Mouse (Mus musculus) embryonic facial prominence, embryonic 14.5 days (tissue): ENCODE data around the gene Gm3002. TPM values are rescaled to one million over a fixed set of nuclear protein-coding genes. Genes with fewer than 3 reads are reported as not detected.
"Not testable (repeated sequence)": the region's sequence is repeated elsewhere in the genome, so short reads cannot be mapped to it uniquely, and the experiment has no call there.

ENCODE experiments used
- ATAC-seq: fragments of 200-750 bp; cut with Nextera tagmentation; 2 replicates; pipeline ENCODE4 v1.8.0; 2017; ENCODE audit warnings: low read depth, moderate number of reproducible peaks, moderate TSS enrichment
- DNase-seq: peaks from one replicate; pipeline ENCODE4 v3.0.0-alpha.2; 2015; ENCODE audit warnings: low spot score
- H3K27ac ChIP-seq: fragments of 300-500 bp; sonication (generic); replicated peaks from 2 replicates; pipeline ENCODE4 v1.5.1; 2014; ENCODE audit warnings: low read depth, mild to moderate bottlenecking, low read length, moderate library complexity
- H3K27me3 ChIP-seq: fragments of 300-500 bp; sonication (generic); replicated peaks from 2 replicates; pipeline ENCODE4 v1.6.1; 2014; ENCODE audit warnings: low read length; ENCODE audit not compliant: control insufficient read depth, insufficient read depth
- H3K36me3 ChIP-seq: fragments of 300-500 bp; sonication (generic); 2 replicates; pipeline ENCODE4 v1.6.1; 2014; ENCODE audit warnings: low read length, mixed read lengths; ENCODE audit not compliant: control insufficient read depth, insufficient read depth
- H3K4me1 ChIP-seq: fragments of 300-500 bp; sonication (generic); 2 replicates; pipeline ENCODE4 v1.6.1; 2014; ENCODE audit warnings: antibody characterized with exemption, low read length; ENCODE audit not compliant: control insufficient read depth, insufficient read depth
- H3K4me2 ChIP-seq: fragments of 300-500 bp; sonication (generic); 2 replicates; pipeline ENCODE4 v1.6.1; 2014; ENCODE audit warnings: low read depth, mild to moderate bottlenecking, low read length, moderate library complexity, mixed read lengths
- H3K4me3 ChIP-seq: fragments of 300-500 bp; sonication (generic); 2 replicates; pipeline ENCODE4 v1.5.1; 2014; ENCODE audit warnings: low read depth, mild to moderate bottlenecking, low read length
- H3K9ac ChIP-seq: fragments of 300-500 bp; sonication (generic); 2 replicates; pipeline ENCODE4 v1.6.1; 2014; ENCODE audit warnings: low read depth, mild to moderate bottlenecking, low read length, moderate library complexity, mixed read lengths
- H3K9me3 ChIP-seq: fragments of 300-500 bp; sonication (generic); 2 replicates; pipeline ENCODE4 v1.6.1; 2016; ENCODE audit warnings: low read length; ENCODE audit not compliant: control insufficient read depth
- WGBS: fragments of 180-500 bp; shearing (Covaris S2); extraction: QIAGEN DNeasy Blood & Tissue Kit; methylation state at CpG from one replicate; pipeline ENCODE4 v1.1.7; 2014; 5-methylcytosine and 5-hydroxymethylcytosine counted together
- polyA plus RNA-seq: library from polyadenylated mRNA; unstranded; fragments of >200 nt; fragmentation: Nextera tagmentation; extraction: Ambion mirVana; gene quantifications from 2 replicates; pipeline ENCODE4 v1.2.1, GENCODE M21; 2014

The Gm3002 gene
- 0.18 and 0.34 TPM in 2 replicates for polyA plus RNA-seq

DNA sequence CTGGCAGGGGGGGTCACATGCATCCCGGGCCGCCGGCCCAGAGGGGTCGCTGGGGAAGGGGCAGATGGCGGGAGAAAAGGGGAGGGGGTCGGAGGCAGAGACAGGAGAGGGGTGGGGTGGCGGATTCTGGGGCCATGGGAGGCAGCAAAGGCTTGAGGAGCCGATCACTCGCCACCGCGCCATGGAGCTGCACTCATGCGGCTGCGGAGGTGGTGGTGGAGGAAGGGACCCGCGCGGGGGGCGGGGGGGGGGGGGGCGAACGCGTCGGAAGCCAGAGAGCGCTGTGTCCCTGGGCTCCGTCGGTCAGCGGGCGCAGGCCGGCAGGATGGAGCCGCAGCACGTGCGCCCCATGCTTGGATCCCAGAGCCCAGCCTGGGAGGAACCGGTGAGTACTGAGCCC, at the start of gene Gm3002:
Gene Gm3002 (plus strand): TSS at position 301 of the 400 bp plus-strand sequence.
- not testable (repeated sequence) for H3K4me3 ChIP-seq, H3K9me3 ChIP-seq, H3K9ac ChIP-seq, H3K36me3 ChIP-seq, H3K27ac ChIP-seq, DNase-seq, H3K4me2 ChIP-seq, H3K27me3 ChIP-seq, H3K4me1 ChIP-seq, ATAC-seq
- WGBS: no CpG with 5 or more reads among the region's 31 CpGs

DNA sequence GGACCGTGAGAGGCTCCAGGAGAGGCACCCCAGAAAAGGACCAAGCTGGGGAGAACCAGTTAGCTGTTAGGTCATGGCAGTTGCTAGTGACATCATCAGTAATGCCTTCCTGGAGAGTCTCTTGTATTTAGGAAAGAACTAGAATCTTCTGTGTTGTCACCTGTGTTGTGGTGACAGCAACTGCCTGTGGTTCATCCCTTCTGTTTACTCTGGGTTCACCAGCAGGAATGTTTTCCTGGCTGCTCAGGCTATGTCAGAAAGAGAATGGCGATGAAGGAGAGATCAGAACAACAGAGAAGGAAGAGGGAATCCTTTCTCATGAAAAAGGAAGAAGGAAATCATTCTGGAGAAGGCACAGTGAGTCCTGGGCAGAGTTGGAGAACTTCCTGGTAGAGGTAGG, 36.1 kb downstream of the Gm3002 start, which contains the start of gene Gm3033:
Gene Gm3033 (plus strand): TSS at position 301 of the 400 bp plus-strand sequence.
- ATAC-seq: not testable (repeated sequence)

DNA sequence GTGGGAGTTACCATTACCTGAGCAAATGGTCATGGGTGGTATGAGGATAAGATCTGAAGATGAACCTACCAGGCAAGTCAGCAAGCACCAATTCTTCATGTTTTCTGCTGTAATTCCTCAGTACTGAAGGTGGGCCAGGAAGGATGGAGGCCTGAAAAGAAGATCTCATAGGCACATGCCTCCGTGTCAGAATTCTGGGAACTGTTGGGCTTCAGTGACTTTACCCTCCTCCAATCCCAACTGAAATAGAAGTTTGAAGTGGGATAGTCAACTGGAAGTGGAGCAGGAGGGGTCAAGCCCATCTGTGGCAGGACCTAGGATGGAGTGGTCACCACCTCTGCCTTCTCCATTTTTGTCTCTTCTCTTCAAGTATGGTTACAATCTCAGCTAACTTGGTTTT, 74.0 kb downstream of the Gm3002 start, which contains the start of gene Gm2916:
Gene Gm2916 (plus strand): TSS at position 301 of the 400 bp plus-strand sequence.
- WGBS: no CpG with 5 or more reads among the region's 1 CpGs
- ATAC-seq, H3K4me1 ChIP-seq: not testable (repeated sequence)

More for the DNA sequence above, 36.1 kb downstream of the Gm3002 start, which contains the start of gene Gm3033:
- H3K9ac ChIP-seq, H3K36me3 ChIP-seq, H3K9me3 ChIP-seq, H3K27me3 ChIP-seq, H3K27ac ChIP-seq, H3K4me1 ChIP-seq, DNase-seq, H3K4me3 ChIP-seq, H3K4me2 ChIP-seq: not testable (repeated sequence)
- WGBS: no CpG with 5 or more reads among the region's 2 CpGs

DNA sequence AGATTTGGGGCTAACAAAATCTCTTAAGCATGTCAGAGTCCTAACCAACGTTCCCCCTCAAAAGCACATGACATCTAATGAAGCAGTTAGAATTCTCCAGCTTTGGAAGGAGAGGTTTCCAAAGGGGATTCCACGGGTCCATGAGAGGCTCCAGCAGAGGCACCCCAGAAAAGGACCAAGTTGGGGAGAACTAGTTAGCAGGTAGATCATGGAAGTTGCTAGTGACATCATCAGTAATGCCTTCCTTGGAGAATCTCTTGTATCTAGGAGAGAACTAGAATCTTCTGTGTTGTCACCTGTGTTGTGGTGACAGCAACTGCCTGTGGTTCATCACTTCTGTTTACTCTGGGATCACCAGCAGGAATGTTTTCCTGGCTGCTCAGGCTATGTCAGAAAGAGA, 121.6 kb downstream of the Gm3002 start, which contains the start of gene Gm3029:
Gene Gm3029 (plus strand): TSS at position 301 of the 400 bp plus-strand sequence.
- H3K4me2 ChIP-seq, ATAC-seq, H3K27me3 ChIP-seq, H3K9ac ChIP-seq, H3K36me3 ChIP-seq, H3K4me1 ChIP-seq, DNase-seq, H3K9me3 ChIP-seq, H3K27ac ChIP-seq, H3K4me3 ChIP-seq: not testable (repeated sequence)
- WGBS: no CpG with 5 or more reads among the region's 2 CpGs

More for the DNA sequence above, 74.0 kb downstream of the Gm3002 start, which contains the start of gene Gm2916:
- H3K27ac ChIP-seq, DNase-seq, H3K36me3 ChIP-seq, H3K4me2 ChIP-seq, H3K9me3 ChIP-seq, H3K4me3 ChIP-seq, H3K9ac ChIP-seq, H3K27me3 ChIP-seq: not testable (repeated sequence)

- DNase-seq, H3K27ac ChIP-seq, ATAC-seq, H3K27me3 ChIP-seq, H3K36me3 ChIP-seq, H3K4me3 ChIP-seq, H3K4me2 ChIP-seq, H3K9me3 ChIP-seq, H3K9ac ChIP-seq, H3K4me1 ChIP-seq: not testable (repeated sequence)
- no CpG with 5 or more reads among the region's 2 CpGs for WGBS
These were observed 153.4 kb downstream of the Gm3002 start, which contains the start of gene Gm3095 for GRCm38 (mm10) chr14:3963247-3963646. TSS of gene Gm3095 (plus strand) at chr14:3963547.

DNA sequence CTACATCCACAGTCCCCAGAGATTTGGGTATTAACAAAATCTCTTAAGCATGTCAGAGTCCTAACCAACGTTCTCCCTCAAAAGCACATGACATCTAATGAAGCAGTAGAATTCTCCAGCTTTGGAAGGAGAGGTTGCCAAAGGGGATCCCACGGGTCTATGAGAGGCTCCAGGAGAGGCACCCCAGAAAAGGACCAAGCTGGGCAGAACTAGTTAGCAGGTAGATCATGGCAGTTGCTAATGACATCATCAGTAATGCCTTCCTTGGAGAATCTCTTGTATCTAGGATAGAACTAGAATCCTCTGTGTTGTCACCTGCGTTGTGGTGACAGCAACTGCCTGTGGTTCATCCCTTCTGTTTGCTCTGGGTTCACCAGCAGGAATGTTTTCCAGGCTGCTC, 188.2 kb downstream of the Gm3002 start, which contains the start of gene Gm3099:
Gene Gm3099 (plus strand): TSS at position 301 of the 400 bp plus-strand sequence.
- not testable (repeated sequence) for H3K4me1 ChIP-seq, H3K27ac ChIP-seq, H3K4me3 ChIP-seq, H3K36me3 ChIP-seq, ATAC-seq, DNase-seq, H3K4me2 ChIP-seq, H3K9ac ChIP-seq, H3K27me3 ChIP-seq, H3K9me3 ChIP-seq
- WGBS: 89% methylated on average over 1 of the region's 3 CpGs

Other genes with a start within 250 kb of the Gm3002 start
- not detected in 2 replicates for gene Gm3012, start 175.6 kb upstream of the Gm3002 start, polyA plus RNA-seq
- gene Gm3020, start 158.0 kb upstream of the Gm3002 start, polyA plus RNA-seq: 0.65 and 0.87 TPM in 2 replicates
- gene Gm3043, start 121.3 kb upstream of the Gm3002 start, polyA plus RNA-seq: not detected in 2 replicates
- not detected in 2 replicates for gene Gm3033, start 36.2 kb downstream of the Gm3002 start, polyA plus RNA-seq
- not detected in 2 replicates for gene Gm2916, start 74.1 kb downstream of the Gm3002 start, polyA plus RNA-seq
- gene Gm3029, start 121.7 kb downstream of the Gm3002 start, polyA plus RNA-seq: not detected in 2 replicates
- not detected in 2 replicates for gene Gm3095, start 153.5 kb downstream of the Gm3002 start, polyA plus RNA-seq
- not detected in 2 replicates for gene Gm3099, start 188.3 kb downstream of the Gm3002 start, polyA plus RNA-seq
- gene Gm5796, start 213.9 kb downstream of the Gm3002 start, polyA plus RNA-seq: 0.18 and 0.29 TPM in 2 replicates